Mouse (Mus musculus): ENCODE results near the gene Txndc15. TPM values are rescaled to one million over a fixed set of nuclear protein-coding genes. Genes with fewer than 3 reads are reported as not detected.

Txndc15 gene
- polyA plus RNA-seq, 1 experiment from 2014 or later, result 77.6 TPM

- Histone ChIP-seq H3K36me3 (no peaks in the 10 kb centered on the region), H3K27ac (replicated peaks) (no peak overlapping the region), H3K4me1 (peaks cover 4% of the 10 kb centered on the region; the same call in 1 of the 2 replicates), H3K4me3 (no peak overlapping the region), H3K27me3 (ENCODE audit: low read depth, poor library complexity, severe bottlenecking) (no peaks in the 10 kb centered on the region), H3K9me3 (replicated peaks) (no peaks in the 10 kb centered on the region)
- DNase-seq (ENCODE audit: low spot score), result no peak
- 91% methylated on average over 8 of the region's 8 CpGs for WGBS
These were observed 23.4 kb downstream of the Txndc15 start for GRCm38 (mm10) chr13:55737885-55738284.

GRCm38 (mm10) chr13:55742306-55742705, 27.9 kb downstream of the Txndc15 start:
- Histone ChIP-seq H3K4me1 (peaks cover 4% of the 10 kb centered on the region; the same call in 1 of the 2 replicates), H3K9me3 (replicated peaks) (no peaks in the 10 kb centered on the region), H3K27me3 (ENCODE audit: low read depth, poor library complexity, severe bottlenecking) (no peaks in the 10 kb centered on the region), H3K27ac (replicated peaks) (no peak overlapping the region), H3K36me3 (no peaks in the 10 kb centered on the region), H3K4me3 (no peak overlapping the region)
- DNase-seq (ENCODE audit: low spot score), result no peak
- whole genome bisulfite sequencing, result 76% methylated on average over 8 of the region's 8 CpGs

GRCm38 (mm10) chr13:55754380-55754779, 39.9 kb downstream of the Txndc15 start:
- WGBS, result 86% methylated on average over 13 of the region's 13 CpGs
- Histone ChIP-seq H3K36me3 (no peaks in the 10 kb centered on the region), H3K27me3 (ENCODE audit: low read depth, poor library complexity, severe bottlenecking) (no peaks in the 10 kb centered on the region), H3K4me1 (peaks cover 20% of the 10 kb centered on the region), H3K9me3 (replicated peaks) (no peaks in the 10 kb centered on the region), H3K4me3 (no peak overlapping the region), H3K27ac (replicated peaks) (no peak overlapping the region)
- no peak for DNase-seq (ENCODE audit: low spot score)

GRCm38 (mm10) chr13:55756789-55757188, 42.3 kb downstream of the Txndc15 start:
- H3K4me1 ChIP-seq, result peaks cover 25% of the 10 kb centered on the region
- no peak for DNase-seq (ENCODE audit: low spot score)
- H3K9me3 ChIP-seq (replicated peaks), result no peaks in the 10 kb centered on the region
- no peaks in the 10 kb centered on the region for H3K27me3 ChIP-seq (ENCODE audit: low read depth, poor library complexity, severe bottlenecking)
- WGBS, result 40% methylated on average over 8 of the region's 8 CpGs
- no peak overlapping the region for H3K4me3 ChIP-seq
- H3K27ac ChIP-seq (replicated peaks), result peak overlapping the region; percentile 67
- no peaks in the 10 kb centered on the region for H3K36me3 ChIP-seq

- H3K9me3 ChIP-seq (replicated peaks), result no peaks in the 10 kb centered on the region
- no peaks in the 10 kb centered on the region for H3K27me3 ChIP-seq (ENCODE audit: low read depth, poor library complexity, severe bottlenecking)
- no peak overlapping the region for H3K4me3 ChIP-seq
- WGBS, result 86% methylated on average over 6 of the region's 6 CpGs
- no peak for DNase-seq (ENCODE audit: low spot score)
- H3K4me1 ChIP-seq, result peaks cover 25% of the 10 kb centered on the region
- no peak overlapping the region for H3K27ac ChIP-seq (replicated peaks)
- no peaks in the 10 kb centered on the region for H3K36me3 ChIP-seq
These were observed 43.2 kb downstream of the Txndc15 start for GRCm38 (mm10) chr13:55757645-55758044.

- 59% methylated on average over 10 of the region's 10 CpGs for whole genome bisulfite sequencing
- Histone ChIP-seq H3K4me3 (no peak overlapping the region), H3K9me3 (replicated peaks) (no peaks in the 10 kb centered on the region), H3K4me1 (peaks cover 22% of the 10 kb centered on the region), H3K27me3 (ENCODE audit: low read depth, poor library complexity, severe bottlenecking) (no peaks in the 10 kb centered on the region), H3K36me3 (no peaks in the 10 kb centered on the region), H3K27ac (replicated peaks) (no peak overlapping the region)
- DNase-seq (ENCODE audit: low spot score), result no peak
These were observed 46.1 kb downstream of the Txndc15 start for GRCm38 (mm10) chr13:55760576-55760975.

- H3K4me3 ChIP-seq, result no peak overlapping the region
- 77% methylated on average over 10 of the region's 10 CpGs for WGBS
- H3K27ac ChIP-seq (replicated peaks), result no peak overlapping the region
- H3K27me3 ChIP-seq (ENCODE audit: low read depth, poor library complexity, severe bottlenecking), result no peaks in the 10 kb centered on the region
- no peaks in the 10 kb centered on the region for H3K36me3 ChIP-seq
- H3K9me3 ChIP-seq (replicated peaks), result no peaks in the 10 kb centered on the region
- H3K4me1 ChIP-seq, result peaks cover 19% of the 10 kb centered on the region
- no peak for DNase-seq (ENCODE audit: low spot score)
These were observed 47.0 kb downstream of the Txndc15 start for GRCm38 (mm10) chr13:55761486-55761885.

- no peaks in the 10 kb centered on the region for H3K4me1 ChIP-seq
- H3K4me3 ChIP-seq, result no peak overlapping the region
- WGBS, result 85% methylated on average over 7 of the region's 7 CpGs
- no peaks in the 10 kb centered on the region for H3K9me3 ChIP-seq (replicated peaks)
- no peaks in the 10 kb centered on the region for H3K27me3 ChIP-seq (ENCODE audit: low read depth, poor library complexity, severe bottlenecking)
- no peak for DNase-seq (ENCODE audit: low spot score)
- H3K27ac ChIP-seq (replicated peaks), result no peak overlapping the region
- no peaks in the 10 kb centered on the region for H3K36me3 ChIP-seq
These were observed 59.9 kb downstream of the Txndc15 start for GRCm38 (mm10) chr13:55774352-55774751.

GRCm38 (mm10) chr13:55775056-55775455, 60.6 kb downstream of the Txndc15 start:
- no peak overlapping the region for H3K27ac ChIP-seq (replicated peaks)
- 65% methylated on average over 11 of the region's 11 CpGs for WGBS
- no peaks in the 10 kb centered on the region for H3K9me3 ChIP-seq (replicated peaks)
- H3K4me1 ChIP-seq, result no peaks in the 10 kb centered on the region
- H3K27me3 ChIP-seq (ENCODE audit: low read depth, poor library complexity, severe bottlenecking), result no peaks in the 10 kb centered on the region
- DNase-seq (ENCODE audit: low spot score), result no peak
- H3K36me3 ChIP-seq, result no peaks in the 10 kb centered on the region
- no peak overlapping the region for H3K4me3 ChIP-seq

Other genes with a start within 250 kb of the Txndc15 start
- gene Dbn1, start 226.5 kb upstream of the Txndc15 start, polyA plus RNA-seq (2016; fragmentation: Nextera tagmentation; extraction: Ambion mirVana), result 381 and 466 TPM in 2 replicates
- gene Pdlim7, start 201.0 kb upstream of the Txndc15 start, polyA plus RNA-seq (2016; fragmentation: Nextera tagmentation; extraction: Ambion mirVana), result 191 and 195 TPM in 2 replicates
- gene Dok3, start 185.4 kb upstream of the Txndc15 start, polyA plus RNA-seq (2016; fragmentation: Nextera tagmentation; extraction: Ambion mirVana), result 3.1 and 3.6 TPM in 2 replicates
- gene Ddx41, start 178.0 kb upstream of the Txndc15 start, polyA plus RNA-seq (2016; fragmentation: Nextera tagmentation; extraction: Ambion mirVana), result 86.3 and 92.0 TPM in 2 replicates
- gene Fam193b, start 143.5 kb upstream of the Txndc15 start, polyA plus RNA-seq (2016; fragmentation: Nextera tagmentation; extraction: Ambion mirVana), result 56.7 and 63.1 TPM in 2 replicates
- gene Tmed9, start 140.9 kb upstream of the Txndc15 start, polyA plus RNA-seq (2016; fragmentation: Nextera tagmentation; extraction: Ambion mirVana), result 114 and 126 TPM in 2 replicates
- 30.5 and 37.6 TPM in 2 replicates for gene B4galt7, start 114.8 kb upstream of the Txndc15 start, polyA plus RNA-seq (2016; fragmentation: Nextera tagmentation; extraction: Ambion mirVana)
- gene Caml, start 91.6 kb upstream of the Txndc15 start, polyA plus RNA-seq (2016; fragmentation: Nextera tagmentation; extraction: Ambion mirVana), result 59.1 and 60.8 TPM in 2 replicates
- 37.3 and 41.4 TPM in 2 replicates for gene Ddx46, start 79.6 kb upstream of the Txndc15 start, polyA plus RNA-seq (2016; fragmentation: Nextera tagmentation; extraction: Ambion mirVana)
- gene B230219D22Rik, start 21.5 kb upstream of the Txndc15 start, polyA plus RNA-seq (2016; fragmentation: Nextera tagmentation; extraction: Ambion mirVana), result 48.3 and 52.1 TPM in 2 replicates
- gene Pcbd2, start 12.7 kb downstream of the Txndc15 start, polyA plus RNA-seq (2016; fragmentation: Nextera tagmentation; extraction: Ambion mirVana), result 33.8 and 34.8 TPM in 2 replicates
- not detected in 2 replicates for gene Catsper3, start 69.9 kb downstream of the Txndc15 start, polyA plus RNA-seq (2016; fragmentation: Nextera tagmentation; extraction: Ambion mirVana)
- gene Pitx1, start 121.5 kb downstream of the Txndc15 start, polyA plus RNA-seq (2016; fragmentation: Nextera tagmentation; extraction: Ambion mirVana), result 0.42 TPM in 1 of 2 replicates, not detected in the other

Data from midbrain, embryonic 10.5 days (tissue).